Mouse (Mus musculus) G1E (cell line): ENCODE measurements around the gene Olig2.

Source experiments
- CTCF ChIP-seq: IDR thresholded peaks from 2 replicates; pipeline ENCODE4 v1.5.1; 2012; ENCODE audit warnings: low read depth, low read length, inconsistent platforms, mixed read lengths
- GATA1 ChIP-seq: IDR thresholded peaks from 2 replicates; pipeline ENCODE4 v1.6.1; 2012; ENCODE audit warnings: borderline replicate concordance, low read length, inconsistent platforms, mixed read lengths
- POLR2AphosphoS5 ChIP-seq: IDR thresholded peaks from 2 replicates; pipeline ENCODE4 v1.6.1; 2012; ENCODE audit warnings: low read depth, low read length, inconsistent platforms; ENCODE audit not compliant: insufficient replicate concordance
- TAL1 ChIP-seq: conservative IDR thresholded peaks from 2 replicates; pipeline ENCODE4 v1.6.1; 2012; ENCODE audit warnings: low read depth, low read length, inconsistent platforms, mixed read lengths

DNA sequence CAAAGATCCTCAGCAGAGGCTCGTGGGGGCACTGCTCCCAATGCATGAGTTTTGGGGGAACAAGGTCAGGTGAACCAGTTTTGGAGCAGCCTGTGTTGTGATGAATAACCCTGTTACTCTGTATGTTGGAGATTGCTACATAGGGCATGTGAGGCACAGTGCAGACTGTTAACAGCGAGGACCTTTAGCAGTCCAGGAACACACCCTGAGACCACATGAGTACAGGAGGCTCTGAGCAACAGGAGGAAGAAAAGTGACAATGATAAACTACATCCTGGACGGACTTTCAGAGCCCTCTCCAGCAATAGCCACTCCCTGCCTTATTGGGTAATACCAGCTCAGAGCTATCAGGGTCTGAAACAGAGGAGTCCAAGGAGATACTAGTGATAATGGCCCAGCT is 33.7 kb downstream of the Olig2 start:
- TF ChIP-seq POLR2AphosphoS5, result no peak
- TF ChIP-seq CTCF, result no peak
- no peak for TF ChIP-seq GATA1
- TF ChIP-seq TAL1, result no peak
